Mouse (Mus musculus) kidney, postnatal 14 days (tissue): ENCODE results near the gene Rnf41.

Experiments used
- DNase-seq: peaks from one replicate; pipeline ENCODE4 v3.0.0; 2022; ENCODE audit warnings: mixed read lengths

The Rnf41 gene

GRCm38 (mm10) chr10:128388941-128389340 lies 22.5 kb upstream of the Rnf41 start:
- no peak for DNase-seq

- DNase-seq, result no peak
These were observed 21.9 kb upstream of the Rnf41 start for GRCm38 (mm10) chr10:128389570-128389969.

- DNase-seq, result no peak
These were observed 21.1 kb upstream of the Rnf41 start for GRCm38 (mm10) chr10:128390366-128390765.

- DNase-seq, result no peak
These were observed 19.6 kb upstream of the Rnf41 start for GRCm38 (mm10) chr10:128391850-128392249.

- no peak for DNase-seq
These were observed 15.3 kb upstream of the Rnf41 start for GRCm38 (mm10) chr10:128396017-128396673.

GRCm38 (mm10) chr10:128396716-128397264 lies 14.7 kb upstream of the Rnf41 start:
- DNase-seq, result peak; percentile 62

GRCm38 (mm10) chr10:128397466-128397865 lies 14.0 kb upstream of the Rnf41 start:
- DNase-seq, result no peak

GRCm38 (mm10) chr10:128400338-128400737 lies 11.1 kb upstream of the Rnf41 start:
- peak; percentile 84 for DNase-seq

- peak; percentile 65 for DNase-seq
These were observed 10.4 kb upstream of the Rnf41 start, which contains the start of gene Slc39a5 for GRCm38 (mm10) chr10:128401056-128401455. Gene Slc39a5, minus strand, starts transcription at chr10:128401229.

- DNase-seq, result no peak
These were observed 9.8 kb upstream of the Rnf41 start for GRCm38 (mm10) chr10:128401638-128402037.

GRCm38 (mm10) chr10:128403931-128404330 lies 7.5 kb upstream of the Rnf41 start:
- DNase-seq, result no peak

- peak; percentile 40 for DNase-seq
These were observed 2.6 kb upstream of the Rnf41 start for GRCm38 (mm10) chr10:128408591-128409535.

GRCm38 (mm10) chr10:128409692-128410559 lies 1.5 kb upstream of the Rnf41 start:
- DNase-seq, result peak; percentile 98

GRCm38 (mm10) chr10:128410560-128410845 lies 954 bp upstream of the Rnf41 start:
- peak; percentile 36 for DNase-seq

- peak; percentile 60 for DNase-seq
These were observed 561 bp downstream of the Rnf41 start for GRCm38 (mm10) chr10:128412055-128412381.

- no peak for DNase-seq
These were observed 1.1 kb downstream of the Rnf41 start for GRCm38 (mm10) chr10:128412558-128412957.

GRCm38 (mm10) chr10:128413076-128413475 lies 1.6 kb downstream of the Rnf41 start:
- DNase-seq, result no peak

- no peak for DNase-seq
These were observed 3.4 kb downstream of the Rnf41 start for GRCm38 (mm10) chr10:128414848-128415247.

GRCm38 (mm10) chr10:128422426-128422825 lies 11.0 kb downstream of the Rnf41 start:
- no peak for DNase-seq

- no peak for DNase-seq
These were observed 13.1 kb downstream of the Rnf41 start for GRCm38 (mm10) chr10:128424604-128425003.

- DNase-seq, result no peak
These were observed 13.8 kb downstream of the Rnf41 start for GRCm38 (mm10) chr10:128425260-128425659.

- no peak for DNase-seq
These were observed 17.6 kb downstream of the Rnf41 start for GRCm38 (mm10) chr10:128429052-128429451.

- no peak for DNase-seq
These were observed 18.0 kb downstream of the Rnf41 start for GRCm38 (mm10) chr10:128429454-128429853.
